Mouse (Mus musculus) kidney, embryonic 14.5 days (tissue): ENCODE results near the gene Zfp607b. TPM values are rescaled to one million over a fixed set of nuclear protein-coding genes. Genes with fewer than 3 reads are reported as not detected.

ENCODE experiments used
- ATAC-seq: fragments of 200-750 bp; cut with Nextera tagmentation; 2 replicates; pipeline ENCODE4 v1.8.0; 2017; ENCODE audit warnings: moderate number of reproducible peaks, mild to moderate bottlenecking, moderate TSS enrichment, moderate library complexity; ENCODE audit not compliant: low FRiP score, low TSS enrichment
- H3K27ac ChIP-seq: fragments of 300-500 bp; sonication (generic); 2 replicates; pipeline ENCODE4 v1.5.1; 2014; ENCODE audit warnings: low read depth, mild to moderate bottlenecking, low read length, moderate library complexity, mixed read lengths
- H3K27me3 ChIP-seq: fragments of 300-500 bp; sonication (generic); 2 replicates; pipeline ENCODE4 v1.6.1; 2014; ENCODE audit warnings: mild to moderate bottlenecking, low read length; ENCODE audit not compliant: control insufficient read depth, insufficient read depth
- H3K36me3 ChIP-seq: fragments of 300-500 bp; sonication (generic); 2 replicates; pipeline ENCODE4 v1.6.1; 2014; ENCODE audit warnings: low read length, mixed read lengths; ENCODE audit not compliant: control insufficient read depth, insufficient read depth
- H3K4me1 ChIP-seq: fragments of 300-500 bp; sonication (generic); 2 replicates; pipeline ENCODE4 v1.6.1; 2014; ENCODE audit warnings: low read length, mixed read lengths; ENCODE audit not compliant: control insufficient read depth, insufficient read depth
- H3K4me2 ChIP-seq: fragments of 300-500 bp; sonication (generic); replicated peaks from 2 replicates; pipeline ENCODE4 v1.6.1; 2014; ENCODE audit warnings: low read depth, mild to moderate bottlenecking, low read length
- H3K4me3 ChIP-seq: fragments of 300-500 bp; sonication (generic); 2 replicates; pipeline ENCODE4 v1.5.1; 2014; ENCODE audit warnings: mild to moderate bottlenecking, low read length
- H3K9ac ChIP-seq: fragments of 300-500 bp; sonication (generic); 2 replicates; pipeline ENCODE4 v1.6.1; 2014; ENCODE audit warnings: low read depth, mild to moderate bottlenecking, low read length, moderate library complexity
- H3K9me3 ChIP-seq: fragments of 300-500 bp; sonication (generic); 2 replicates; pipeline ENCODE4 v1.6.1; 2016; ENCODE audit warnings: low read length; ENCODE audit not compliant: control insufficient read depth
- WGBS: fragments of 180-500 bp; shearing (Covaris S2); extraction: QIAGEN DNeasy Blood & Tissue Kit; methylation state at CpG from one replicate; pipeline ENCODE4 v1.1.7; 2014; 5-methylcytosine and 5-hydroxymethylcytosine counted together
- polyA plus RNA-seq: library from polyadenylated mRNA; unstranded; fragments of >200 nt; fragmentation: Nextera tagmentation; extraction: Ambion mirVana; gene quantifications from 2 replicates; pipeline ENCODE4 v1.2.1, GENCODE M21; 2014

The Zfp607b gene
- polyA plus RNA-seq, 1 experiment from 2014 or later = 4.3 TPM

DNA sequence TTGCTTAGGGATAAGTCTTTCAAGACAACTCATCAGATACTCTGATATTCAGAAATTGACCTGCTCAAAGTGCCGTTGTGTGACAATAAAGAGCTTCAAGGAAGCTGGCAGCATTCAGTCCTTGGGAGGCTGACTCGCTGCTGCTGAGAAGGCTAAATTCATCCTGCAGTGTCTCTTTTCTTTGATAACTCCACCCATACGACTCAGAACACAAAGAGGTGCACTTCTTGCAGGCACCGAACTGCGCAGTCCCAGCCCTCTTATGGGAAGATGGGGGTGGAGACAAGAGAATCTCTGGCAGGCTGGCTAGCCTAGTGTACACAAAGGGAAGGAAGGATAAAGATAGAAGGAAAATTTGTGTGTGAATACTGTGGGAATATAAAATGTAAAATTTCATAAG, 46.3 kb downstream of the Zfp607b start:
- H3K4me2 ChIP-seq = no peak overlapping the region
- H3K36me3 ChIP-seq = peaks cover 21% of the 10 kb centered on the region
- H3K4me3 ChIP-seq = no peak overlapping the region
- H3K4me1 ChIP-seq = no peaks in the 10 kb centered on the region; the same call in 1 of the 2 replicates
- no peak overlapping the region for H3K9ac ChIP-seq
- no peak for ATAC-seq
- H3K27ac ChIP-seq = no peak overlapping the region
- no peaks in the 10 kb centered on the region for H3K9me3 ChIP-seq
- 90% methylated on average over 5 of the region's 5 CpGs for WGBS
- no peaks in the 10 kb centered on the region for H3K27me3 ChIP-seq

Other genes with a start within 250 kb of the Zfp607b start
- 0.39 and 0.54 TPM in 2 replicates for gene Sptbn4, start 241.7 kb upstream of the Zfp607b start, polyA plus RNA-seq
- gene Blvrb, start 241.4 kb upstream of the Zfp607b start, polyA plus RNA-seq = 40.6 and 41.2 TPM in 2 replicates
- 25.1 TPM in 2 replicates for gene Sertad3, start 215.6 kb upstream of the Zfp607b start, polyA plus RNA-seq
- gene Sertad1, start 202.4 kb upstream of the Zfp607b start, polyA plus RNA-seq = 35.6 and 43.1 TPM in 2 replicates
- gene Prx, start 190.0 kb upstream of the Zfp607b start, polyA plus RNA-seq = 1.2 and 1.6 TPM in 2 replicates
- 0.80 and 1.1 TPM in 2 replicates for gene Hipk4, start 166.1 kb upstream of the Zfp607b start, polyA plus RNA-seq
- gene Pld3, start 136.1 kb upstream of the Zfp607b start, polyA plus RNA-seq = 63.9 and 78.8 TPM in 2 replicates
- gene 2310022A10Rik, start 136.1 kb upstream of the Zfp607b start, polyA plus RNA-seq = 19.7 and 21.4 TPM in 2 replicates
- 63.4 and 96.7 TPM in 2 replicates for gene Akt2, start 97.8 kb upstream of the Zfp607b start, polyA plus RNA-seq
- gene Ttc9b, start 35.4 kb upstream of the Zfp607b start, polyA plus RNA-seq = 0.20 TPM in 1 of 2 replicates, not detected in the other
- gene Map3k10, start 14.7 kb upstream of the Zfp607b start, polyA plus RNA-seq = 7.7 and 9.4 TPM in 2 replicates
- 26.7 and 41.5 TPM in 2 replicates for gene Zfp60, start 42.0 kb downstream of the Zfp607b start, polyA plus RNA-seq
- gene Zfp626, start 117.9 kb downstream of the Zfp607b start, polyA plus RNA-seq = 2.0 and 2.5 TPM in 2 replicates
- gene Zfp59, start 149.3 kb downstream of the Zfp607b start, polyA plus RNA-seq = 4.2 and 9.0 TPM in 2 replicates
- gene Zfp607a, start 168.2 kb downstream of the Zfp607b start, polyA plus RNA-seq = 3.2 and 4.4 TPM in 2 replicates
- 7.3 and 11.4 TPM in 2 replicates for gene Zfp974, start 240.1 kb downstream of the Zfp607b start, polyA plus RNA-seq